Mouse (Mus musculus): ENCODE measurements around the gene Kprp. TPM values are rescaled to one million over a fixed set of nuclear protein-coding genes. Genes with fewer than 3 reads are reported as not detected.
"Not testable (repeated sequence)": the region's sequence is repeated elsewhere in the genome, so short reads cannot be mapped to it uniquely, and the experiment has no call there.

The Kprp gene
- polyA plus RNA-seq (2015; fragmentation: Nextera tagmentation; extraction: Ambion mirVana), result not detected in 2 replicates

DNA sequence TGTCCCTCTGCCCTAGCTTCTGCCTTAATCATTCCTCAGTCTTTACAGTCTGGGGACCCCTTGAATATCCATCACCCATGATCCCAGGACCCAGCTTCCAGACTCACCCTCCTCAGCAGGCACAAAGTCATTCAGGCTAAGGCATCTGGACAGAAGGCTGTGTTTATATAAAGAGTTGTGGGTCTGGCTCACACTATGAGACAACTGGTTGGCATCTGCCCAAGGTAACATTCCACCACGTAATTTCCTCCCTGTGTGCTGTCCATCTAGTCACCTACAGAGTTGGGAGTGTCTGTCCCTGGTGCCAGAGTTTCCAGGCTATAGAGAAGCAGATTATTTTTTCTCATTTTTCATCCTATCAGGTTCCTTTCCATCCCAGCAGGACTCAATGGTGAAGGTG, at the start of gene Kprp:
TSS of gene Kprp (minus strand) at position 140 of the 400 bp plus-strand sequence.
- no peak within 1 kb of the TSS for H3K4me3 ChIP-seq
- no peak within 1 kb of the TSS for H3K27ac ChIP-seq
- H3K9me3 ChIP-seq (replicated peaks), result no peaks in the 10 kb centered on the region
- no peak within 1 kb of the TSS for H3K4me2 ChIP-seq
- H3K36me3 ChIP-seq, result no peaks in the 10 kb centered on the region
- no peaks in the 10 kb centered on the region for H3K27me3 ChIP-seq
- ATAC-seq (replicated peaks; ENCODE audit: insufficient number of reproducible peaks, insufficient read depth, low FRiP score, low read depth), result no peak
- H3K9ac ChIP-seq, result no peak within 1 kb of the TSS
- no peaks in the 10 kb centered on the region for H3K4me1 ChIP-seq (replicated peaks)
- WGBS, result 14% methylated on average over 1 of the region's 1 CpGs

DNA sequence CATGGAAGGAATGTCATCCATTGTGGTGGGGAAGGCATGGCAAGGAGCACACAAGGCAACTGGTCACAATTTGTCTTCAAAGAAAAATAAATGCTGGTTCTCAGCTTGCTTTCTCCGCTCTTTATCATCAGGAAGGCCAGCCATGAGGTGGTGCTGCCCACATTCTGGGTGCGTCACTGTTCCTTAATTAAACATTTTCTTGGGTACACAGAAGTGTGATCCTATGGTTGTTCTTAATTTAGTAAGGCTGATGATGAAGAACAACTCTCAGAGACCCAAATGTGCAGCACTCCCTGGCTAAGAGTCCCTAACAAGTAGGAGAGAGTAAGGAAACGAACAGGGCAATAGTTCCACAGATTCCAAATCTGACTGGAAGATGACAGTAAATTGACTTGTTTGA, 47.1 kb upstream of the Kprp start:
- Histone ChIP-seq H3K4me1 (replicated peaks) (no peaks in the 10 kb centered on the region), H3K9me3 (replicated peaks) (no peaks in the 10 kb centered on the region), H3K4me2 (no peak overlapping the region), H3K27me3 (no peaks in the 10 kb centered on the region), H3K27ac (no peak overlapping the region), H3K9ac (no peak overlapping the region), H3K4me3 (no peak overlapping the region), H3K36me3 (no peaks in the 10 kb centered on the region)
- 77% methylated on average over 3 of the region's 3 CpGs for WGBS
- no peak for ATAC-seq (replicated peaks; ENCODE audit: insufficient number of reproducible peaks, insufficient read depth, low FRiP score, low read depth)

DNA sequence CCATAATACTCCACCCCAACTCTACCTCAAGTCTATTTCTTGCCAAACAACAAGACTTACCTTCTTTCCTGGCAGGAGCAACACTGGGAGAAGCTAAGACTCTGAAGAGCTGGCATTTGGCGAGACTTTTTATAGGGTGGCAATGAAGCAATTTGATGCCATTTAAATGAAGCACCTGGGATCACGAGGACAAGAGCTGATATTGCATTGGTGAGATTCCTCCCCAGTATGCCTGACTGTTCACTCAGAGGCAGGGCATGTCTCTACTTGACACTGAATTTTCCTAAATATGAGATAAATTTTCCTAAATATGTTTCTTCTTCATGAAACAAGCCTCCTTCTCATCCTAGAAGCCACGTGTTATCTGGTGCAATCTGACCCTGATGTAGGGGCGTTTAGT, 43.1 kb upstream of the Kprp start, which contains the start of gene 2310050C09Rik:
TSS of gene 2310050C09Rik (minus strand) at position 101 of the 400 bp plus-strand sequence.
- H3K36me3 ChIP-seq, result no peaks in the 10 kb centered on the region
- H3K9ac ChIP-seq, result no peak within 1 kb of the TSS
- H3K4me1 ChIP-seq (replicated peaks), result no peaks in the 10 kb centered on the region
- no peaks in the 10 kb centered on the region for H3K9me3 ChIP-seq (replicated peaks)
- H3K27me3 ChIP-seq, result no peaks in the 10 kb centered on the region
- H3K27ac ChIP-seq, result no peak within 1 kb of the TSS
- H3K4me3 ChIP-seq, result no peak within 1 kb of the TSS
- H3K4me2 ChIP-seq, result no peak within 1 kb of the TSS
- ATAC-seq (replicated peaks; ENCODE audit: insufficient number of reproducible peaks, insufficient read depth, low FRiP score, low read depth), result no peak
- 69% methylated on average over 4 of the region's 4 CpGs for WGBS

DNA sequence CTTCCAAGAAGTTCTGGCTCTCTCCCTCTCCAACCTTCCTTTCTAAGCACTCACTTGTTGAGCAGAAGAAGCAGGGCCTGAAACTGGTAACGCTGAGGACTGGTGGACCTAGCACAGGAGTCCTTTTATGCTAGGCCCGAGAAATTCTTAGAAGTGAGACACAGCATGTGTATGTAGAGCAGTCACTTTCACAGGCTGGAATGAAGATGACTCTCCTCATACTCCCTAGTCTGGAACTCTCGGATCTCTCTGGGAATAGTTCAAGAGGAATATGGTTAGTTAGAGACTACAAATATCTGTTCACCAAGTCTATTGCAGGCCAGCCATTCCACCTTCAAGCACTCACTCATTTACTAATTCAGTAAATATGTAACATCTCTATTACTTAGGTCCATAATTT, 24.1 kb upstream of the Kprp start, which contains the start of gene Lce1l:
TSS of gene Lce1l (minus strand) at position 101 of the 400 bp plus-strand sequence.
- H3K27me3 ChIP-seq, result no peaks in the 10 kb centered on the region
- H3K9ac ChIP-seq, result no peak within 1 kb of the TSS
- ATAC-seq (replicated peaks; ENCODE audit: insufficient number of reproducible peaks, insufficient read depth, low FRiP score, low read depth), result no peak
- H3K4me3 ChIP-seq, result no peak within 1 kb of the TSS
- WGBS, result 74% methylated on average over 3 of the region's 3 CpGs
- H3K4me1 ChIP-seq (replicated peaks), result no peaks in the 10 kb centered on the region
- no peak within 1 kb of the TSS for H3K4me2 ChIP-seq
- no peaks in the 10 kb centered on the region for H3K9me3 ChIP-seq (replicated peaks)
- H3K27ac ChIP-seq, result no peak within 1 kb of the TSS
- no peaks in the 10 kb centered on the region for H3K36me3 ChIP-seq

DNA sequence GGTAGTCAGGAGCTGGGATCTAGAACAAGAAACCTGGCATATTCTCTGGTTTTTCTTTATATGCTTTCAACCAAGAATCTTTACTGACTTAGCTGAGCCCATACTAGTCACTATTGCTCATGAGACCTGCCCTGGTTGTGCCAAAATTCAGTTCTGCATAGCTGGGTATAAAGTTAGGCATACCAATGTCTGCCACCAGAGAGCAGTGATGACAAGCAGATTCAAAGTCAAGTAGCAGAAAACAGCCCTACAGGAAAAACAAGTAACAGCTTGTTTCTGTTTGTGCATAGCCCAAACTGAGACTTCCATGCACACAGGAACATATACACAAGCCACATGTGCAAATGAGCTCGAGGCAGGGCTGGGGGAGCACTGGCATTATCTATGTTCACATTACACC, 1.2 kb downstream of the Kprp start:
- WGBS, result 19% methylated on average over 1 of the region's 1 CpGs
- Histone ChIP-seq H3K4me1 (replicated peaks) (no peaks in the 10 kb centered on the region), H3K4me2 (no peak overlapping the region), H3K9ac (no peak overlapping the region), H3K27me3 (no peaks in the 10 kb centered on the region), H3K9me3 (replicated peaks) (no peaks in the 10 kb centered on the region), H3K27ac (no peak overlapping the region), H3K36me3 (no peaks in the 10 kb centered on the region), H3K4me3 (no peak overlapping the region)
- ATAC-seq (replicated peaks; ENCODE audit: insufficient number of reproducible peaks, insufficient read depth, low FRiP score, low read depth), result no peak

DNA sequence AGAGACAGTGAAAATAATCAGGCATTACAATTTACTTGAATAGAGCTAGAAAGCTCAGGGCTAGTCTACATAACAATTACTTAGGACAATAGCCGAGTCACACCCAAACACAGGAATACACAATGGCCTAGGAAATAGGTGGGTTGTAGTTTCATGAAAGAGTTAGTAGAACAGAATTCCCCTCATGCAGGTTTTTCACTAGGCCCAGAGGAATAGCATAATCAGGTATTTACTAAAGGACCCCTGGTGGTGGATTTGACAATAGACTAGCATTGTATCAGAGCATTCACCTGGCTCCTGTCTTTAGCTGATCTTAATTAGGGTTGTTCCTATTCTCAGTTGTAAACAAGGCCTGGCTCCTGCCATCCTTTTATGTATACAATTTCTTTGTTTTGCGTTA, 11.0 kb downstream of the Kprp start:
- H3K9ac ChIP-seq; H3K4me3 ChIP-seq; H3K27me3 ChIP-seq; H3K27ac ChIP-seq; H3K4me1 ChIP-seq (replicated peaks); H3K36me3 ChIP-seq; ATAC-seq (replicated peaks; ENCODE audit: insufficient number of reproducible peaks, insufficient read depth, low FRiP score, low read depth); H3K9me3 ChIP-seq (replicated peaks); H3K4me2 ChIP-seq: not testable (repeated sequence)
- WGBS, result 79% methylated on average over 2 of the region's 2 CpGs

DNA sequence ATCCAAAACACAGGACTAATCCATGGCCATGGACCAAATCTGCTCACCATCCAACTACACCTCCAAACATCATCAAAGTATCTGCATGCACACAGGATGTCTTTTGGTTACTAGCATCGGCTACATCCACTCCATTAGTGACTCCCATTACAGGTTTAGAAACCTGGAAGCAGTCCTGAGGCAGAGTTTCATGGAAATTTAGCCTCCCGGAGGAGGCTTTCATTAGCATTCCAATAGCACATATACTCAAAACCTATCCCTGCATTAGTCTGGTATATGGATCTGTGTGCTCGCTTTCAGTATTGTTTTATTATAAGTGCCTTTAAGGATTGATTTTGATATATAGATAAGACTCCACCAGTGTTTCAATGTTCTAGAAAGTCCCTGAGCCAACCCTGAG, 11.5 kb downstream of the Kprp start:
- ATAC-seq (replicated peaks; ENCODE audit: insufficient number of reproducible peaks, insufficient read depth, low FRiP score, low read depth), result no peak
- 84% methylated on average over 3 of the region's 3 CpGs for WGBS
- Histone ChIP-seq H3K4me2 (no peak overlapping the region), H3K9ac (no peak overlapping the region), H3K4me1 (replicated peaks) (no peaks in the 10 kb centered on the region), H3K36me3 (no peaks in the 10 kb centered on the region), H3K9me3 (replicated peaks) (no peaks in the 10 kb centered on the region), H3K27ac (no peak overlapping the region), H3K4me3 (no peak overlapping the region), H3K27me3 (no peaks in the 10 kb centered on the region)

DNA sequence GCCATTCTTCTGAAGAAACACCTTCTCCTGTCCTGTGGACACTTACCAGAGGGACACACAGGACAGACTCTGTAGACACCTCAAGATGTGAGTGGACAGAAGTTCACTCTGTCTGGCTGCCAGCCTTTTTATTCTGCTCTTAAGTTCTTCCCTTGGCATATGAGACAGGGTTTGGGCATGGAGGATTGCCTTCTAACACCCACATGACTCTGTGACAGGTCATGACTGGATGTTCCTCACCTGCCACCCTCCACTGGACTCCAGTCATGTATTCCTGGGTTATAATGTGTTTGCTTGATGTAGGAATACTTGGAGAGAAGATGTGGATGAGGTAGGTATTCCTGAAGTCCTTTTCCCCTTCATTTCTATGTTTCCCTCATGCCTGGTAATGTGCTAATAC, 19.3 kb downstream of the Kprp start, which contains the start of gene Lce1k:
TSS of gene Lce1k (minus strand) at position 101 of the 400 bp plus-strand sequence.
- no peak within 1 kb of the TSS for H3K4me3 ChIP-seq
- no peak within 1 kb of the TSS for H3K9ac ChIP-seq

DNA sequence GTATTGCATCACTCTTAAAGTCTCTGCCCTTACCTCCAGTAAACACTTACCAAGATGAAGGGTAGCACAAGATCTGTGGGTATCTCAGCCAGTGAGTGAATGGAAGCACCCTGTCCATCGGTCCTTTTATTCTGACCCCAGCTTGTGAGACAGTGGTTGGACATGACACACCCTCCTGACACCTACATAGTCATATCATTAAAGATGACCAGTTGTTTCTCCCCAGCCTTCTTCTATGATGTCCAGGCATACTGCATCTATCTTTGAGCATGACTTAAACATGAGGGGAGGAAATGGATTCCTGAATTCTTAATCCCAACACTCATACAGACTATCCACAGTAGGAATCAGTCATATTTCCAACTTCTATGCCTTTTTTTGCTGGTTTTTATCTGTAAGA, 36.6 kb downstream of the Kprp start, which contains the start of gene Lce1j:
TSS of gene Lce1j (minus strand) at position 101 of the 400 bp plus-strand sequence.
- Histone ChIP-seq H3K4me1 (replicated peaks) (no peaks in the 10 kb centered on the region), H3K27me3 (no peaks in the 10 kb centered on the region), H3K4me2 (no peak within 1 kb of the TSS), H3K9me3 (replicated peaks) (no peaks in the 10 kb centered on the region), H3K36me3 (no peaks in the 10 kb centered on the region), H3K27ac (no peak within 1 kb of the TSS), H3K9ac (no peak within 1 kb of the TSS), H3K4me3 (no peak within 1 kb of the TSS)
- 72% methylated on average over 1 of the region's 1 CpGs for WGBS
- ATAC-seq (replicated peaks; ENCODE audit: insufficient number of reproducible peaks, insufficient read depth, low FRiP score, low read depth), result no peak

More for the DNA sequence above, 19.3 kb downstream of the Kprp start, which contains the start of gene Lce1k:
- Histone ChIP-seq H3K4me1 (replicated peaks) (no peaks in the 10 kb centered on the region), H3K9me3 (replicated peaks) (no peaks in the 10 kb centered on the region), H3K27me3 (no peaks in the 10 kb centered on the region), H3K36me3 (no peaks in the 10 kb centered on the region), H3K27ac (no peak within 1 kb of the TSS), H3K4me2 (no peak within 1 kb of the TSS)
- ATAC-seq (replicated peaks; ENCODE audit: insufficient number of reproducible peaks, insufficient read depth, low FRiP score, low read depth), result no peak

DNA sequence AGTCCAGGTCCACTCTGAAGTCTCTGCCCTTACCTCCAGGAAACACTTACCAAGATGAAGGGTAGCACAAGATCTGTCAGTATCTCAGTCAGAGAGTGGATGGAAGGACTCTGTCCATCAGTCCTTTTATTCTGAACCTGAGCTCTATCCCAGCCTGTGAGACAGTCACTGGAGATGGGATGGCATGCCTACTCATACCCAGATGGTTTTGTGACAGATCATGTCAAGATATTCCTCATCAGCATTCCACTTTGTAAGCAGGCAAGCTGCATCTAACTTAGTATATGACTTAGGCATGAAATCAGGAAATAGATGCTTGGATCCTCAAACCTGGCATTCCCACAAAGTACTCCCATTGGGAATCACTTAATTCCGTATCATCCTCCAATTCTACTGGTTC, 48.2 kb downstream of the Kprp start, which contains the start of gene Lce1i:
TSS of gene Lce1i (minus strand) at position 101 of the 400 bp plus-strand sequence.
- Histone ChIP-seq H3K9ac (no peak within 1 kb of the TSS), H3K4me1 (replicated peaks) (no peaks in the 10 kb centered on the region), H3K9me3 (replicated peaks) (no peaks in the 10 kb centered on the region), H3K4me2 (no peak within 1 kb of the TSS), H3K27me3 (no peaks in the 10 kb centered on the region), H3K4me3 (no peak within 1 kb of the TSS), H3K27ac (no peak within 1 kb of the TSS), H3K36me3 (no peaks in the 10 kb centered on the region)
- 65% methylated on average over 1 of the region's 1 CpGs for WGBS
- ATAC-seq (replicated peaks; ENCODE audit: insufficient number of reproducible peaks, insufficient read depth, low FRiP score, low read depth), result no peak
